Comparison of ENCODE assay signal across 10 mouse cellular contexts in genomic region chr2:97468372-97468771, GRCm38 (mm10).
DNase-seq lines count a peak whose midpoint lies in the region; ATAC-seq and TF ChIP-seq lines count a peak whose summit lies in the region.
"Had no signal": no experiment of that assay in that cellular context is flagged by ENCODE, and none has a peak within 500 bp of the region (broad histone marks: within the 10 kb centered on the region; RNA-seq: fewer than 3 reads in every experiment).

No protein-coding gene starts in this region.

- no peaks in the 10 kb centered on the region for H3K36me3 ChIP-seq in liver, adult 2 months (ENCODE audit: control insufficient read depth, insufficient read depth, low read length)
- H3K36me3 ChIP-seq in liver, embryonic 12.5 days, result no peaks in the 10 kb centered on the region
- no peaks in the 10 kb centered on the region for H3K36me3 ChIP-seq in hindbrain, embryonic 15.5 days
- no peaks in the 10 kb centered on the region for H3K36me3 ChIP-seq in neural tube, embryonic 15.5 days

- no peaks in the 10 kb centered on the region for H3K9me3 ChIP-seq in liver, embryonic 12.5 days (replicated peaks)
- H3K9me3 ChIP-seq in hindbrain, embryonic 15.5 days, result no peaks in the 10 kb centered on the region
- no peaks in the 10 kb centered on the region for H3K9me3 ChIP-seq in neural tube, embryonic 15.5 days (replicated peaks)

- TF ChIP-seq POLR2A in cerebellum, adult 2 months (IDR thresholded peaks at IDR 0.05; ENCODE audit: borderline replicate concordance, insufficient read depth, low read length), result no peak
- no peak for TF ChIP-seq POLR2A in liver, adult 2 months (IDR thresholded peaks at IDR 0.05; ENCODE audit: extremely low read depth, insufficient read depth, low read length)

- no peaks in the 10 kb centered on the region for H3K79me2 ChIP-seq in liver, adult 2 months (ENCODE audit: control insufficient read depth, insufficient read depth, low read length)

- H3K9ac ChIP-seq in liver, adult 2 months (ENCODE audit: low read depth, low read length), result no peak overlapping the region
- H3K9ac ChIP-seq in liver, embryonic 12.5 days, result no peak overlapping the region
- peak overlapping the region; percentile 70 for H3K9ac ChIP-seq in hindbrain, embryonic 15.5 days
- H3K9ac ChIP-seq in neural tube, embryonic 15.5 days (replicated peaks), result peak overlapping the region; percentile 60

- peak; percentile 21 to 25 for DNase-seq in cerebellum, adult 2 months
- DNase-seq in cerebellum, adult 8-10 months, result no peak
- no peak for DNase-seq in liver, adult 2 months (ENCODE audit: extremely low read depth, low read depth, low spot score)
- no peak for DNase-seq in B cell, adult 2 months
- DNase-seq: heart, postnatal 14 days; lung, adult 2 months had no signal

- peak overlapping the region; percentile 54 for H3K4me3 ChIP-seq in cerebellum, adult 2 months (replicated peaks; ENCODE audit: insufficient read depth, low read depth, low read length)
- peak overlapping the region; percentile 20; the same call in 1 of the 2 replicates for H3K4me3 ChIP-seq in liver, adult 2 months (ENCODE audit: insufficient read depth, low read depth, low read length)
- no peak overlapping the region; the same call in 1 of the 2 replicates for H3K4me3 ChIP-seq in liver, embryonic 12.5 days
- peak overlapping the region; percentile 73 for H3K4me3 ChIP-seq in hindbrain, embryonic 15.5 days
- H3K4me3 ChIP-seq in neural tube, embryonic 15.5 days (replicated peaks), result peak overlapping the region; percentile 63

- H3K27ac ChIP-seq in cerebellum, adult 2 months (ENCODE audit: insufficient read depth, low read length), result no peak overlapping the region
- H3K27ac ChIP-seq in liver, adult 2 months (replicated peaks; ENCODE audit: insufficient read depth, low read depth, low read length), result no peak overlapping the region
- no peak overlapping the region for H3K27ac ChIP-seq in liver, embryonic 12.5 days
- peak overlapping the region; percentile 70 for H3K27ac ChIP-seq in hindbrain, embryonic 15.5 days (replicated peaks)
- H3K27ac ChIP-seq in neural tube, embryonic 15.5 days (replicated peaks), result peak overlapping the region; percentile 67

- H3K27me3 ChIP-seq in cerebellum, adult 2 months (ENCODE audit: control insufficient read depth, insufficient read depth, low read length), result no peaks in the 10 kb centered on the region
- H3K27me3 ChIP-seq in liver, adult 2 months (ENCODE audit: control insufficient read depth, insufficient read depth, low read length), result no peaks in the 10 kb centered on the region
- H3K27me3 ChIP-seq in liver, embryonic 12.5 days (replicated peaks), result peaks cover 21% of the 10 kb centered on the region
- H3K27me3 ChIP-seq in hindbrain, embryonic 15.5 days, result no peaks in the 10 kb centered on the region
- H3K27me3 ChIP-seq in neural tube, embryonic 15.5 days (replicated peaks), result no peaks in the 10 kb centered on the region

- WGBS in cerebellum, adult 2 months, result 27% methylated on average over 5 of the region's 5 CpGs
- 36% methylated on average over 5 of the region's 5 CpGs for WGBS in liver, adult 2 months
- WGBS in liver, embryonic 12.5 days (ENCODE audit: insufficient replicate concordance), result 21% methylated on average over 5 of the region's 5 CpGs
- 18% methylated on average over 5 of the region's 5 CpGs for WGBS in hindbrain, embryonic 15.5 days
- WGBS in neural tube, embryonic 15.5 days, result 20% methylated on average over 5 of the region's 5 CpGs

- no peak for ATAC-seq in liver, embryonic 12.5 days
- ATAC-seq in hindbrain, embryonic 15.5 days (ENCODE audit: low FRiP score, low read depth), result no peak
- ATAC-seq in neural tube, embryonic 15.5 days (ENCODE audit: low FRiP score), result no peak
- ATAC-seq in inflammation-experienced regulatory T-cells, adult 6 months, result no peak

- TF ChIP-seq CTCF in cerebellum, adult 2 months (IDR thresholded peaks at IDR 0.05; ENCODE audit: borderline replicate concordance, insufficient read depth, low read depth, low read length), result no peak
- TF ChIP-seq CTCF in liver, adult 2 months (IDR thresholded peaks at IDR 0.05; ENCODE audit: low read depth, low read length), result no peak

- no peaks in the 10 kb centered on the region; the same call in 1 of the 2 replicates for H3K4me1 ChIP-seq in cerebellum, adult 2 months (ENCODE audit: control insufficient read depth, insufficient read depth, low read length)
- H3K4me1 ChIP-seq in liver, adult 2 months (ENCODE audit: control insufficient read depth, insufficient read depth, low read length), result no peaks in the 10 kb centered on the region
- no peaks in the 10 kb centered on the region for H3K4me1 ChIP-seq in liver, embryonic 12.5 days
- H3K4me1 ChIP-seq in hindbrain, embryonic 15.5 days (replicated peaks), result peaks cover 33% of the 10 kb centered on the region
- H3K4me1 ChIP-seq in neural tube, embryonic 15.5 days, result peaks cover 15% of the 10 kb centered on the region

- H3K4me2 ChIP-seq in liver, embryonic 12.5 days, result no peak overlapping the region
- H3K4me2 ChIP-seq in hindbrain, embryonic 15.5 days, result peak overlapping the region; percentile 71
- peak overlapping the region; percentile 72 for H3K4me2 ChIP-seq in neural tube, embryonic 15.5 days

Comparison
In these comparisons a context has a peak if more than half of its experiments do, and no peak if none do; other contexts are left out.
1. DNase-seq: peak in cerebellum, adult 2 months (2 of 2); none in cerebellum, adult 8-10 months (single experiment), liver, adult 2 months (single experiment) and B cell, adult 2 months (0 of 2).
2. H3K27ac ChIP-seq: peak in hindbrain, embryonic 15.5 days (single experiment) and neural tube, embryonic 15.5 days (single experiment); none in cerebellum, adult 2 months (single experiment), liver, adult 2 months (single experiment) and liver, embryonic 12.5 days (single experiment).
3. H3K9ac ChIP-seq: peak in hindbrain, embryonic 15.5 days (single experiment) and neural tube, embryonic 15.5 days (single experiment); none in liver, adult 2 months (single experiment) and liver, embryonic 12.5 days (single experiment).